Mouse (Mus musculus): ENCODE data around the gene Nectin1. TPM values are rescaled to one million over a fixed set of nuclear protein-coding genes. Genes with fewer than 3 reads are reported as not detected.
A peak's percentile ranks its signal among the peaks of the same experiment; 100 is the strongest.

The Nectin1 gene
- polyA plus RNA-seq, 1 experiment from 2014 or later: 3.9 TPM

DNA sequence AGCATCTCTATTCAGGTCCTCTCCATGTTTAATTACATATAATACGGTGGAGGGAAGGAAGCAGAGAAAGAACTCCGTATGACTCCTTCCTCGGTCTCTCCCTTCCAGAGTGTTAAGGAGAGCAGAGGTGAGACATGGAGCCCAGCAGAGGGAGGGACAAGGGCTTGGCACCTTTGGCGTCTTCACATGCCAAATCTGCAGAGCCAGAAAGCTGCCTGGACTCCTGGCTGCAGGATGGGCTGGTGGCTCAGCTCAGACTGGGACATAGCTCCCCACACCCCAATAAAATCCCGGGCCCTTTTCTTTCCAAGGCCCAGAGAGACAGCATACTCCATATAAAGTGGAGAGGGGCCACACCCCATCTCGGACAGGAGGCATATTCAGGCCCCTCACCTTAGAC, 85.2 kb downstream of the Nectin1 start:
- WGBS: 55% methylated on average over 6 of the region's 6 CpGs
- ATAC-seq (ENCODE audit: low read depth): no peak

GRCm38 (mm10) chr9:43833232-43833631, 89.4 kb downstream of the Nectin1 start:
- H3K36me3 ChIP-seq (ENCODE audit: control insufficient read depth, insufficient read depth, low read length): no peaks in the 10 kb centered on the region
- no peaks in the 10 kb centered on the region for H3K4me1 ChIP-seq (replicated peaks; ENCODE audit: control insufficient read depth, insufficient read depth, low read length)
- 81% methylated on average over 8 of the region's 8 CpGs for WGBS
- H3K27ac ChIP-seq (ENCODE audit: low read length): no peak overlapping the region
- H3K9me3 ChIP-seq (ENCODE audit: control insufficient read depth, low read length): no peaks in the 10 kb centered on the region
- H3K27me3 ChIP-seq (ENCODE audit: control insufficient read depth, insufficient read depth, low read depth, low read length): no peaks in the 10 kb centered on the region
- ATAC-seq (ENCODE audit: low read depth): no peak
- H3K4me3 ChIP-seq (ENCODE audit: low read length): no peak overlapping the region
- H3K9ac ChIP-seq (ENCODE audit: low read length): no peak overlapping the region
- no peak overlapping the region for H3K4me2 ChIP-seq (ENCODE audit: low read depth, low read length)

More for the DNA sequence above, 85.2 kb downstream of the Nectin1 start:
- Histone ChIP-seq H3K36me3 (ENCODE audit: control insufficient read depth, insufficient read depth, low read length) (no peaks in the 10 kb centered on the region), H3K4me2 (ENCODE audit: low read depth, low read length) (no peak overlapping the region), H3K9me3 (ENCODE audit: control insufficient read depth, low read length) (no peaks in the 10 kb centered on the region), H3K9ac (ENCODE audit: low read length) (no peak overlapping the region), H3K27me3 (ENCODE audit: control insufficient read depth, insufficient read depth, low read depth, low read length) (no peaks in the 10 kb centered on the region), H3K27ac (ENCODE audit: low read length) (no peak overlapping the region), H3K4me1 (replicated peaks; ENCODE audit: control insufficient read depth, insufficient read depth, low read length) (no peaks in the 10 kb centered on the region), H3K4me3 (ENCODE audit: low read length) (no peak overlapping the region)

GRCm38 (mm10) chr9:43834283-43834682, 90.5 kb downstream of the Nectin1 start:
- no peak overlapping the region for H3K4me2 ChIP-seq (ENCODE audit: low read depth, low read length)
- H3K27me3 ChIP-seq (ENCODE audit: control insufficient read depth, insufficient read depth, low read depth, low read length): no peaks in the 10 kb centered on the region
- no peaks in the 10 kb centered on the region for H3K9me3 ChIP-seq (ENCODE audit: control insufficient read depth, low read length)
- no peak overlapping the region for H3K9ac ChIP-seq (ENCODE audit: low read length)
- 83% methylated on average over 13 of the region's 13 CpGs for WGBS
- no peaks in the 10 kb centered on the region for H3K4me1 ChIP-seq (replicated peaks; ENCODE audit: control insufficient read depth, insufficient read depth, low read length)
- H3K36me3 ChIP-seq (ENCODE audit: control insufficient read depth, insufficient read depth, low read length): no peaks in the 10 kb centered on the region
- no peak overlapping the region for H3K27ac ChIP-seq (ENCODE audit: low read length)
- no peak overlapping the region for H3K4me3 ChIP-seq (ENCODE audit: low read length)
- no peak for ATAC-seq (ENCODE audit: low read depth)

DNA sequence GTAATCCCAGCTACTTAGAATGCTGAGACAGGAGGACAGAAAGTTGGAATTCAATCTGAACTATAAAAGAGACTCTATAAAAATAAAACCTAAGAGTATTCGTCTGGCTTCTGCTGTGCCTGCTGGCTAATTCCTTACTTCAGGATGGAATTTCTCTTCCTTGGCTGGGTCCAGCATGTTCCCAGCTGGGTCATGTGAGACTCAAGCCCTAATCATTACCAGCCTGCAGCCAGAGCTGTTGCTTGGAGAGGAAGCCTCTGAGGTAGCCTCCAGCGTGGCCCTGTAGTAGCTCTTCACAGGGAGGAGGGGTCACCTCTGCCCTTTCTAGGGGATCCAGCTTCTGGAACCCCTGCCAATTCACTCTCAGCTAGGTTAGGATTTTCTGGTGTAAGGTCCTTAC, 94.8 kb downstream of the Nectin1 start:
- H3K4me1 ChIP-seq (replicated peaks; ENCODE audit: control insufficient read depth, insufficient read depth, low read length): peaks cover 2% of the 10 kb centered on the region; the same call in 1 of the 2 replicates
- H3K27ac ChIP-seq (ENCODE audit: low read length): no peak overlapping the region
- WGBS: 44% methylated on average over 2 of the region's 2 CpGs
- H3K36me3 ChIP-seq (ENCODE audit: control insufficient read depth, insufficient read depth, low read length): no peaks in the 10 kb centered on the region
- no peaks in the 10 kb centered on the region for H3K27me3 ChIP-seq (ENCODE audit: control insufficient read depth, insufficient read depth, low read depth, low read length)
- no peak for ATAC-seq (ENCODE audit: low read depth)
- H3K4me3 ChIP-seq (ENCODE audit: low read length): no peak overlapping the region
- no peak overlapping the region for H3K4me2 ChIP-seq (ENCODE audit: low read depth, low read length)
- H3K9ac ChIP-seq (ENCODE audit: low read length): no peak overlapping the region
- no peaks in the 10 kb centered on the region for H3K9me3 ChIP-seq (ENCODE audit: control insufficient read depth, low read length)

DNA sequence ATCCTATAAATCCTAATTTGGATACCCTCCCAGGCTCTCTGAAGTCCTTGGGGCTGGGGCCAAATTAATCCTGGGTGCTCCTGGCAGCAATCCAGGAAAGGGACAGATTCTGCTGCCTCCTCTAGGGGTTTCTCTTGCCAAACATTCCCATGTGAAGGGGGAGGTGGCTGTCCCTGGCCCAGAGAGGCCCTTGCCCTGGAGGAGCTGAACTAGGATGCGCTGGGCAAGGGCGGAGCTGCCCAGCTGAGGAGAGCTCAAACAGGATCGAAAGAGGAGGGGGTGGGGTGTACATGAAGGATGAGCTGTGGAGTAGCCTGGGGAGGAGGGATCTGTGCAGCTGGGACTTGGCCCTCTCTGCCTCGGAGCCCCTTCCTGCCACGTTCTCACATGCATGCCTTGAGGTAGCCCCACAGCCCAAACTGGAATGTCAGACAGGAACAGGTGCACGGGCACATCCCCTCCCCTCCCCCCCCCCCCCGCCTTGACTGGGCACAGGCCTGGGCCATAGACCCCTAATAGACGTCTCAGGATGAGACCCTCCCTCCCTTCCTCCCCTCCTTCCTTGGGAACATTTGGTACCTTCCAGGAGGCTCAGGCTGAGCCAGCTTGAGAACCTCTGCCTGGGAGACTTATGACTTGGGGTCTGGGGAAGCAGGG, 99.3 kb downstream of the Nectin1 start:
- Histone ChIP-seq H3K4me2 (ENCODE audit: low read depth, low read length) (no peak overlapping the region), H3K9ac (ENCODE audit: low read length) (no peak overlapping the region), H3K27ac (ENCODE audit: low read length) (no peak overlapping the region), H3K4me1 (replicated peaks; ENCODE audit: control insufficient read depth, insufficient read depth, low read length) (peaks cover 2% of the 10 kb centered on the region; the same call in 1 of the 2 replicates), H3K4me3 (ENCODE audit: low read length) (no peak overlapping the region), H3K9me3 (ENCODE audit: control insufficient read depth, low read length) (no peaks in the 10 kb centered on the region), H3K36me3 (ENCODE audit: control insufficient read depth, insufficient read depth, low read length) (no peaks in the 10 kb centered on the region), H3K27me3 (ENCODE audit: control insufficient read depth, insufficient read depth, low read depth, low read length) (peaks cover 7% of the 10 kb centered on the region; the same call in 1 of the 2 replicates)
- peak; percentile 75 for ATAC-seq (ENCODE audit: low read depth)
- WGBS: 6% methylated on average over 6 of the region's 8 CpGs

- ATAC-seq (ENCODE audit: low read depth): peak; percentile 22; the same call in 1 of the 2 replicates
- Histone ChIP-seq H3K4me2 (ENCODE audit: low read depth, low read length) (no peak overlapping the region), H3K9me3 (ENCODE audit: control insufficient read depth, low read length) (no peaks in the 10 kb centered on the region), H3K4me1 (replicated peaks; ENCODE audit: control insufficient read depth, insufficient read depth, low read length) (peaks cover 2% of the 10 kb centered on the region; the same call in 1 of the 2 replicates), H3K9ac (ENCODE audit: low read length) (no peak overlapping the region), H3K27me3 (ENCODE audit: control insufficient read depth, insufficient read depth, low read depth, low read length) (peaks cover 7% of the 10 kb centered on the region; the same call in 1 of the 2 replicates), H3K4me3 (ENCODE audit: low read length) (no peak overlapping the region), H3K36me3 (ENCODE audit: control insufficient read depth, insufficient read depth, low read length) (no peaks in the 10 kb centered on the region), H3K27ac (ENCODE audit: low read length) (no peak overlapping the region)
- WGBS: 10% methylated on average over 3 of the region's 3 CpGs
These were observed 99.9 kb downstream of the Nectin1 start for GRCm38 (mm10) chr9:43843711-43844127.

GRCm38 (mm10) chr9:43845660-43846455, 102.1 kb downstream of the Nectin1 start:
- Histone ChIP-seq H3K4me3 (ENCODE audit: low read length) (no peak overlapping the region), H3K27me3 (ENCODE audit: control insufficient read depth, insufficient read depth, low read depth, low read length) (peaks cover 7% of the 10 kb centered on the region; the same call in 1 of the 2 replicates), H3K9me3 (ENCODE audit: control insufficient read depth, low read length) (no peaks in the 10 kb centered on the region), H3K4me2 (ENCODE audit: low read depth, low read length) (no peak overlapping the region), H3K36me3 (ENCODE audit: control insufficient read depth, insufficient read depth, low read length) (no peaks in the 10 kb centered on the region), H3K27ac (ENCODE audit: low read length) (no peak overlapping the region), H3K9ac (ENCODE audit: low read length) (no peak overlapping the region), H3K4me1 (replicated peaks; ENCODE audit: control insufficient read depth, insufficient read depth, low read length) (peaks cover 2% of the 10 kb centered on the region; the same call in 1 of the 2 replicates)
- 9% methylated on average over 17 of the region's 17 CpGs for WGBS
- ATAC-seq (ENCODE audit: low read depth): no peak

DNA sequence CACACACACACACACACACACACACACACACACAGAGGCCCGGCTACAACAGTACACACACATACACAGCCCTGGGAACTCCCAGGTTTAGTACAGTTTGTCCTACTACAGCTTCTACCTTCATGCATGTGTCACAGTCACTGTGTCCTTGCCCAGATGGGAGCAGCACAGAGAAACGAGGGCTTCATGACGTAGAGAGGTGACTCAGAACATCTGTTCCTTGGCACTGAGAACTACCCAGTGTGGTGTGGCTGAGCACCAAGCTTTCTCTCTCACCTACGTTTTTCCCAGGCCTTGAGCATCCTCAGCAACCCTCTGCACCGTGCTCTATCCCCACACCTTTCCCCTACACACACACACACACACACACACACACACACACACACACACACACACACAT, 104.1 kb downstream of the Nectin1 start:
- Histone ChIP-seq H3K4me3 (ENCODE audit: low read length) (no peak overlapping the region), H3K4me2 (ENCODE audit: low read depth, low read length) (no peak overlapping the region), H3K9ac (ENCODE audit: low read length) (no peak overlapping the region), H3K36me3 (ENCODE audit: control insufficient read depth, insufficient read depth, low read length) (no peaks in the 10 kb centered on the region), H3K27ac (ENCODE audit: low read length) (no peak overlapping the region), H3K4me1 (replicated peaks; ENCODE audit: control insufficient read depth, insufficient read depth, low read length) (peaks cover 2% of the 10 kb centered on the region; the same call in 1 of the 2 replicates), H3K27me3 (ENCODE audit: control insufficient read depth, insufficient read depth, low read depth, low read length) (peaks cover 7% of the 10 kb centered on the region; the same call in 1 of the 2 replicates), H3K9me3 (ENCODE audit: control insufficient read depth, low read length) (no peaks in the 10 kb centered on the region)
- 57% methylated on average over 5 of the region's 5 CpGs for WGBS
- ATAC-seq (ENCODE audit: low read depth): no peak

DNA sequence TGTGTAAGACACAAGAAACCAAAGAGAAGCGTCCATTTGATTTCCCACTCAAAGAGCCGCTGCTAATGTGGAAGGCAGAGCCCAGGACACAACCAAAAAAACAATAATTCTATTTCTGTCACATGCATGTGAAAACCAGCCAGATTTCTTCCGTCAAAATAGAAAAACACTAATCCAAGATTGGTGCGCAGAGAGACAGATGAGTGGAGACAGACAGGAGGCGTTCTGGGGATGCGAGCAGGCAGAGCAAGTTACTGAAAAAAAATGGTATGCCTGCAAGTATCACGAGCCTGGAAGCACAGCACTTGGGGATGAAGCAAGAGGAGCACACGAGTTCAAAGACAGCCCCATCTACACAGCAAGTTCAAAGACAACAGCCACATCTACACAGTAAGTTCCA, 106.5 kb downstream of the Nectin1 start:
- Histone ChIP-seq H3K9ac (ENCODE audit: low read length) (no peak overlapping the region), H3K9me3 (ENCODE audit: control insufficient read depth, low read length) (no peaks in the 10 kb centered on the region), H3K36me3 (ENCODE audit: control insufficient read depth, insufficient read depth, low read length) (no peaks in the 10 kb centered on the region), H3K4me1 (replicated peaks; ENCODE audit: control insufficient read depth, insufficient read depth, low read length) (no peaks in the 10 kb centered on the region), H3K4me3 (ENCODE audit: low read length) (no peak overlapping the region), H3K27me3 (ENCODE audit: control insufficient read depth, insufficient read depth, low read depth, low read length) (peaks cover 3% of the 10 kb centered on the region; the same call in 1 of the 2 replicates), H3K4me2 (ENCODE audit: low read depth, low read length) (no peak overlapping the region), H3K27ac (ENCODE audit: low read length) (no peak overlapping the region)
- WGBS: 66% methylated on average over 8 of the region's 8 CpGs
- no peak for ATAC-seq (ENCODE audit: low read depth)

All from lung, embryonic 16.5 days (tissue).